Mouse (Mus musculus) heart, postnatal 0 days (tissue): ENCODE data around the gene Slc6a4. TPM values are rescaled to one million over a fixed set of nuclear protein-coding genes. Genes with fewer than 3 reads are reported as not detected.

Experiments
- ATAC-seq: fragments of 200-750 bp; cut with Nextera tagmentation; 2 replicates; pipeline ENCODE4 v1.8.0; 2017; ENCODE audit warnings: low read depth, moderate number of reproducible peaks, moderate library complexity; ENCODE audit not compliant: insufficient read depth
- DNase-seq: peaks from one replicate; pipeline ENCODE4 v3.0.0-alpha.2; 2016; ENCODE audit warnings: low spot score
- H3K27ac ChIP-seq: fragments of 300-500 bp; sonication (generic); 2 replicates; pipeline ENCODE4 v1.5.1; 2014; ENCODE audit warnings: low read depth, mild to moderate bottlenecking
- H3K27me3 ChIP-seq: fragments of 300-500 bp; sonication (generic); 2 replicates; pipeline ENCODE4 v1.6.1; 2014; ENCODE audit warnings: low read length, mixed read lengths; ENCODE audit not compliant: control insufficient read depth, insufficient read depth
- H3K36me3 ChIP-seq: fragments of 300-500 bp; sonication (generic); replicated peaks from 2 replicates; pipeline ENCODE4 v1.6.1; 2014; ENCODE audit warnings: low read length, mixed read lengths; ENCODE audit not compliant: control insufficient read depth, insufficient read depth
- H3K4me1 ChIP-seq: fragments of 300-500 bp; sonication (generic); 2 replicates; pipeline ENCODE4 v1.6.1; 2014; ENCODE audit warnings: antibody characterized with exemption; ENCODE audit not compliant: control insufficient read depth, insufficient read depth
- H3K4me2 ChIP-seq: fragments of 300-500 bp; sonication (generic); 2 replicates; pipeline ENCODE4 v1.6.1; 2014; ENCODE audit warnings: low read depth, mild to moderate bottlenecking, low read length, moderate library complexity
- H3K4me3 ChIP-seq: fragments of 300-500 bp; sonication (generic); 2 replicates; pipeline ENCODE4 v1.5.1; 2014; ENCODE audit warnings: low read depth, low read length
- H3K9ac ChIP-seq: fragments of 300-500 bp; sonication (generic); replicated peaks from 2 replicates; pipeline ENCODE4 v1.6.1; 2014; ENCODE audit warnings: low read depth, low read length, mixed read lengths
- H3K9me3 ChIP-seq: fragments of 300-500 bp; sonication (generic); replicated peaks from 2 replicates; pipeline ENCODE4 v1.6.1; 2016; ENCODE audit warnings: low read length; ENCODE audit not compliant: control insufficient read depth
- CTCF ChIP-seq: IDR thresholded peaks from 2 replicates; pipeline ENCODE4 v1.5.1; 2016; ENCODE audit warnings: antibody characterized with exemption, control low read depth, low read depth
- EP300 ChIP-seq: IDR thresholded peaks from 2 replicates; pipeline ENCODE4 v1.6.1; 2016; ENCODE audit warnings: antibody characterized with exemption, low read depth
- WGBS: fragments of 180-500 bp; shearing (Covaris S2); extraction: QIAGEN DNeasy Blood & Tissue Kit; methylation state at CpG from one replicate; pipeline ENCODE4 v1.1.7; 2014; 5-methylcytosine and 5-hydroxymethylcytosine counted together
- polyA plus RNA-seq: library from polyadenylated mRNA; unstranded; fragments of >200 nt; fragmentation: Nextera tagmentation; extraction: Ambion mirVana; gene quantifications from 2 replicates; pipeline ENCODE4 v1.2.1, GENCODE M21; 2015
- total RNA-seq: library from RNA; depleted of rRNA; stranded (reverse); fragments of >200 nt; gene quantifications from 2 replicates; pipeline ENCODE4 v1.2.3, GENCODE M21; 2014; ENCODE audit warnings: low replicate concordance

Gene Slc6a4
- total and polyA plus RNA-seq, 2 experiments from 2014 or later, result 0.71 to 1.4 TPM

DNA sequence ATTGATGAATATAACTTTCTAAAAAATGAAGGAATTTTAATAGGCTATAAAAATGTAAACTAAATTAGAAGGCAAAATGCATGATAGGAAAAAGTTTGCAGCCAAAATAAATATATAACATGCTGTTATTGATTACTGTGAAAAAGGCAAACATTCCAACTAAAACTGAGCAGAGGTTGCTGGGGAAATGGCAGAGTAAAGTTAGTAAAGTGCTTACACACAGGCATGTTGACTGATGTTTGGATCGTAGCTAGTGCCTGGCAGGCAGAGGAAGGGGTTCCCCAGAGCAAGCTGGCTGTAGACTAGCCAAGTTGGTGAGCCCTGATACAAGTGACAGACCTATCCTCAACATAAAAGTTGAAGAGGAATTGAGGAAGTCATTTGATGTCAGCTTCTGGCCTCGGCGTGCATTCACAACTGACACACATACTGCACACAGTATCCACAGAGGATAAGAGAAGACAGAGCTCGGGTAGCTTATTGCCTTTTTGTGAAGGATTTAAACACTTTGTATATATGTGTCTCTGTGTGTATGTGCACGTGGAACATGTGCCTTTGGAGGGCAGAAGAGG is 16.7 kb upstream of the Slc6a4 start:
- Histone ChIP-seq H3K4me2 (no peak overlapping the region), H3K9me3 (no peaks in the 10 kb centered on the region), H3K4me1 (no peaks in the 10 kb centered on the region), H3K9ac (no peak overlapping the region), H3K27me3 (no peaks in the 10 kb centered on the region), H3K36me3 (peaks cover 49% of the 10 kb centered on the region), H3K4me3 (no peak overlapping the region), H3K27ac (no peak overlapping the region)
- no peak for ATAC-seq
- 87% methylated on average over 5 of the region's 5 CpGs for WGBS
- TF ChIP-seq EP300, result no peak
- TF ChIP-seq CTCF, result no peak
- no peak for DNase-seq

- WGBS, result 91% methylated on average over 4 of the region's 4 CpGs
- TF ChIP-seq EP300 (no peak), CTCF (no peak)
- Histone ChIP-seq H3K4me2 (no peak overlapping the region), H3K4me1 (no peaks in the 10 kb centered on the region), H3K27ac (no peak overlapping the region), H3K9ac (no peak overlapping the region), H3K9me3 (no peaks in the 10 kb centered on the region), H3K4me3 (no peak overlapping the region), H3K27me3 (no peaks in the 10 kb centered on the region), H3K36me3 (peaks cover 56% of the 10 kb centered on the region)
- DNase-seq (no peak), ATAC-seq (no peak)
Measured at GRCm38 (mm10) chr11:76982415-76982814, 16.0 kb upstream of the Slc6a4 start.

- H3K4me1 ChIP-seq, result no peaks in the 10 kb centered on the region
Measured at GRCm38 (mm10) chr11:76983641-76984040, 14.8 kb upstream of the Slc6a4 start.

DNA sequence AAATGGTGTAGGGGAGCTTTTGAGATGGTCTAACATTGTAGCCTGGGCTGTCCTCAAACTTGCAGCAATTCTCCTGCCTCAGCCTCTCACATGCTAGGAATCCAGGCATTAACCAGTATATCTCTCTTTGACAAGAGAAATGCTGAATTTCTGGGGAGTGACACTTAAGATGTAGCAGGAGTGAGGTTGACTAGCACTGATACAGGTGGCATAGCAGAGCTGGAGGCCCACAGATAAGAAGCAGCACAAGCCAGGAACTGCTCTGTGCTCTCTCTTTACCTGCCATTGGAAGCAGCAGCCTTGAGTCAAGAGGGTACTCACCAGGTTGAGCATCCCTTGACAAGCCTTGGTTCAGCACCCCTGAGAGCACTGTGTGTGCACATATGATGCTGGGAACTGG is 14.2 kb upstream of the Slc6a4 start:
- ATAC-seq (no peak), DNase-seq (no peak)
- H3K36me3 ChIP-seq, result peaks cover 54% of the 10 kb centered on the region
- no peaks in the 10 kb centered on the region for H3K27me3 ChIP-seq
- H3K4me2 ChIP-seq, result no peak overlapping the region
- H3K9me3 ChIP-seq, result no peaks in the 10 kb centered on the region
- TF ChIP-seq CTCF (no peak), EP300 (no peak)
- H3K9ac ChIP-seq, result no peak overlapping the region
- no peak overlapping the region for H3K4me3 ChIP-seq
- H3K4me1 ChIP-seq, result no peaks in the 10 kb centered on the region
- H3K27ac ChIP-seq, result no peak overlapping the region

More at GRCm38 (mm10) chr11:76983641-76984040, 14.8 kb upstream of the Slc6a4 start:
- ATAC-seq, result no peak
- Histone ChIP-seq H3K9me3 (no peaks in the 10 kb centered on the region), H3K4me2 (no peak overlapping the region), H3K4me3 (no peak overlapping the region), H3K9ac (no peak overlapping the region), H3K27ac (no peak overlapping the region), H3K27me3 (no peaks in the 10 kb centered on the region), H3K36me3 (peaks cover 56% of the 10 kb centered on the region)
- 40% methylated on average over 5 of the region's 5 CpGs for WGBS
- TF ChIP-seq EP300, result no peak
- no peak for TF ChIP-seq CTCF
- no peak for DNase-seq

DNA sequence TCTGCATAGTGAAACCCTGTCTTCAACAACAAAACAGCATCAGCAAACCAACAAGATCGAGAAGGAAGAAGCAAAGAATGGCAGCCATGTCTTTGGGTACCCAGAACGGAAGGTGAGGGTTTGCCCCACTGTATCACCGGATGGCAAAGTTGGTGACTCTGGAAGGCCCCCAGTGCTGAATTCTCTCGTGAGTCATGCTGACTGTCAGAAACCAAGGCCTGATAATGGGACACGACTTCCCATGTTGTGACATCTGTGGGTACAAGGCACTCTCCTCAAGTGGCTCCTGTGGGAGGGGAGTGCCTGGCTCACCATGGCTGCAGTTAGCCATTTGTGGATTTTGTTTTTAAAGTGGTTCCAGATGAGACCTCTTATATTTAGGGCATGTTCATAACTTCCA is 7.6 kb upstream of the Slc6a4 start:
- Histone ChIP-seq H3K4me3 (no peak overlapping the region), H3K4me1 (no peaks in the 10 kb centered on the region), H3K27ac (no peak overlapping the region), H3K9ac (no peak overlapping the region), H3K4me2 (no peak overlapping the region), H3K36me3 (peaks cover 30% of the 10 kb centered on the region), H3K9me3 (no peaks in the 10 kb centered on the region), H3K27me3 (peaks cover 10% of the 10 kb centered on the region; the same call in 1 of the 2 replicates)
- no peak for TF ChIP-seq CTCF
- no peak for TF ChIP-seq EP300
- 54% methylated on average over 5 of the region's 5 CpGs for WGBS
- no peak for ATAC-seq
- DNase-seq, result no peak

GRCm38 (mm10) chr11:76992886-76993285 is 5.5 kb upstream of the Slc6a4 start:
- Histone ChIP-seq H3K4me3 (no peak overlapping the region), H3K27ac (no peak overlapping the region), H3K9me3 (no peaks in the 10 kb centered on the region), H3K4me1 (peaks cover 4% of the 10 kb centered on the region; the same call in 1 of the 2 replicates), H3K27me3 (peaks cover 26% of the 10 kb centered on the region), H3K4me2 (no peak overlapping the region), H3K9ac (no peak overlapping the region), H3K36me3 (peaks cover 10% of the 10 kb centered on the region)
- WGBS, result 27% methylated on average over 4 of the region's 4 CpGs
- no peak for TF ChIP-seq EP300
- no peak for DNase-seq
- ATAC-seq, result no peak
